Mouse (Mus musculus): ENCODE results near the gene Rps28. TPM values are rescaled to one million over a fixed set of nuclear protein-coding genes. Genes with fewer than 3 reads are reported as not detected.

The Rps28 gene
- polyA plus RNA-seq, 1 experiment from 2014 or later: 612 TPM

Other genes starting within 250 kb of the Rps28 start
- 58.9 and 59.3 TPM in 2 replicates for gene Zfp414, start 195.5 kb downstream of the Rps28 start, polyA plus RNA-seq (2015; fragmentation: Nextera tagmentation; extraction: Ambion mirVana)
- 0.41 and 0.46 TPM in 2 replicates for gene Pram1, start 186.5 kb downstream of the Rps28 start, polyA plus RNA-seq (2015; fragmentation: Nextera tagmentation; extraction: Ambion mirVana)
- 246 and 265 TPM in 2 replicates for gene Hnrnpm, start 137.7 kb downstream of the Rps28 start, polyA plus RNA-seq (2015; fragmentation: Nextera tagmentation; extraction: Ambion mirVana)
- 71.8 and 72.8 TPM in 2 replicates for gene March2, start 105.9 kb downstream of the Rps28 start, polyA plus RNA-seq (2015; fragmentation: Nextera tagmentation; extraction: Ambion mirVana)
- gene Rab11b, start 64.0 kb downstream of the Rps28 start, polyA plus RNA-seq (2015; fragmentation: Nextera tagmentation; extraction: Ambion mirVana): 452 and 485 TPM in 2 replicates
- 12.8 and 14.0 TPM in 2 replicates for gene Angptl4, start 42.7 kb downstream of the Rps28 start, polyA plus RNA-seq (2015; fragmentation: Nextera tagmentation; extraction: Ambion mirVana)
- 41.4 and 42.5 TPM in 2 replicates for gene Kank3, start 14.0 kb downstream of the Rps28 start, polyA plus RNA-seq (2015; fragmentation: Nextera tagmentation; extraction: Ambion mirVana)
- gene Ndufa7, start within 50 bp of the Rps28 start, polyA plus RNA-seq (2015; fragmentation: Nextera tagmentation; extraction: Ambion mirVana): 417 and 444 TPM in 2 replicates
- gene Cd320, start 18.5 kb upstream of the Rps28 start, polyA plus RNA-seq (2015; fragmentation: Nextera tagmentation; extraction: Ambion mirVana): 60.7 and 63.5 TPM in 2 replicates
- gene Gm7029, start 49.3 kb upstream of the Rps28 start, polyA plus RNA-seq (2015; fragmentation: Nextera tagmentation; extraction: Ambion mirVana): not detected in 2 replicates
- 3.3 and 4.3 TPM in 2 replicates for gene Kifc1, start 66.1 kb upstream of the Rps28 start, polyA plus RNA-seq (2015; fragmentation: Nextera tagmentation; extraction: Ambion mirVana)
- 0.32 and 0.80 TPM in 2 replicates for gene Platr17, start 80.6 kb upstream of the Rps28 start, polyA plus RNA-seq (2015; fragmentation: Nextera tagmentation; extraction: Ambion mirVana)
- 61.5 and 63.5 TPM in 2 replicates for gene Daxx, start 84.9 kb upstream of the Rps28 start, polyA plus RNA-seq (2015; fragmentation: Nextera tagmentation; extraction: Ambion mirVana)
- 18.2 and 18.4 TPM in 2 replicates for gene Tapbp, start 91.3 kb upstream of the Rps28 start, polyA plus RNA-seq (2015; fragmentation: Nextera tagmentation; extraction: Ambion mirVana)
- gene Zbtb22, start 91.3 kb upstream of the Rps28 start, polyA plus RNA-seq (2015; fragmentation: Nextera tagmentation; extraction: Ambion mirVana): 18.7 and 19.5 TPM in 2 replicates
- gene Rgl2, start 105.0 kb upstream of the Rps28 start, polyA plus RNA-seq (2015; fragmentation: Nextera tagmentation; extraction: Ambion mirVana): 46.6 and 47.2 TPM in 2 replicates
- gene Pfdn6, start 115.8 kb upstream of the Rps28 start, polyA plus RNA-seq (2015; fragmentation: Nextera tagmentation; extraction: Ambion mirVana): 198 and 212 TPM in 2 replicates
- 31.0 and 33.4 TPM in 2 replicates for gene Wdr46, start 116.1 kb upstream of the Rps28 start, polyA plus RNA-seq (2015; fragmentation: Nextera tagmentation; extraction: Ambion mirVana)
- 10.1 and 10.4 TPM in 2 replicates for gene B3galt4, start 126.9 kb upstream of the Rps28 start, polyA plus RNA-seq (2015; fragmentation: Nextera tagmentation; extraction: Ambion mirVana)
- 75.8 and 79.7 TPM in 2 replicates for gene Vps52, start 131.2 kb upstream of the Rps28 start, polyA plus RNA-seq (2015; fragmentation: Nextera tagmentation; extraction: Ambion mirVana)
- gene Rps18, start 131.4 kb upstream of the Rps28 start, polyA plus RNA-seq (2015; fragmentation: Nextera tagmentation; extraction: Ambion mirVana): 864 and 971 TPM in 2 replicates
- 8.1 and 13.0 TPM in 2 replicates for gene H2-K1, start 175.8 kb upstream of the Rps28 start, polyA plus RNA-seq (2015; fragmentation: Nextera tagmentation; extraction: Ambion mirVana)
- gene Ring1, start 200.1 kb upstream of the Rps28 start, polyA plus RNA-seq (2015; fragmentation: Nextera tagmentation; extraction: Ambion mirVana): 21.9 and 22.9 TPM in 2 replicates
- gene H2-Ke6, start 203.5 kb upstream of the Rps28 start, polyA plus RNA-seq (2015; fragmentation: Nextera tagmentation; extraction: Ambion mirVana): 64.4 and 74.3 TPM in 2 replicates
- gene Slc39a7, start 207.1 kb upstream of the Rps28 start, polyA plus RNA-seq (2015; fragmentation: Nextera tagmentation; extraction: Ambion mirVana): 148 and 156 TPM in 2 replicates
- 58.2 and 64.5 TPM in 2 replicates for gene Rxrb, start 207.2 kb upstream of the Rps28 start, polyA plus RNA-seq (2015; fragmentation: Nextera tagmentation; extraction: Ambion mirVana)
- gene Col11a2, start 214.9 kb upstream of the Rps28 start, polyA plus RNA-seq (2015; fragmentation: Nextera tagmentation; extraction: Ambion mirVana): 2.0 and 2.1 TPM in 2 replicates

Data from forebrain, embryonic 15.5 days (tissue).